ENCODE assay signal across 8 mouse cellular contexts in genomic region chr11:109651566-109652024, GRCm38 (mm10). TPM values are rescaled to one million over a fixed set of nuclear protein-coding genes. Genes with fewer than 3 reads are reported as not detected.
DNase-seq lines count a peak whose midpoint lies in the region; ATAC-seq and TF ChIP-seq lines count a peak whose summit lies in the region.

No protein-coding gene starts in this region.

- no peaks in the 10 kb centered on the region for H3K9me3 ChIP-seq in hindbrain, embryonic 14.5 days (ENCODE audit: control insufficient read depth, low read length)
- no peaks in the 10 kb centered on the region for H3K9me3 ChIP-seq in neural tube, embryonic 11.5 days (ENCODE audit: control insufficient read depth, low read length)

- H3K4me3 ChIP-seq in gastrocnemius, adult 2 months, result peak overlapping the region; percentile 97
- H3K4me3 ChIP-seq in hindbrain, embryonic 14.5 days (replicated peaks; ENCODE audit: low read length), result peak overlapping the region; percentile 96
- peak overlapping the region; percentile 95 for H3K4me3 ChIP-seq in liver, adult 2 months (ENCODE audit: insufficient read depth, low read depth, low read length)
- peak overlapping the region; percentile 98 for H3K4me3 ChIP-seq in neural tube, embryonic 11.5 days (ENCODE audit: low read depth, low read length)

- peaks cover 30% of the 10 kb centered on the region for H3K36me3 ChIP-seq in hindbrain, embryonic 14.5 days (replicated peaks; ENCODE audit: control insufficient read depth, insufficient read depth)
- H3K36me3 ChIP-seq in liver, adult 2 months (ENCODE audit: control insufficient read depth, insufficient read depth, low read length), result peaks cover 21% of the 10 kb centered on the region
- H3K36me3 ChIP-seq in neural tube, embryonic 11.5 days (ENCODE audit: control insufficient read depth, insufficient read depth, low read length), result peaks cover 4% of the 10 kb centered on the region; the same call in 1 of the 2 replicates

- H3K79me2 ChIP-seq in liver, adult 2 months (ENCODE audit: control insufficient read depth, insufficient read depth, low read length), result peaks cover 28% of the 10 kb centered on the region

- H3K27ac ChIP-seq in gastrocnemius, adult 2 months, result peak overlapping the region; percentile 97
- peak overlapping the region; percentile 97 for H3K27ac ChIP-seq in hindbrain, embryonic 14.5 days
- peak overlapping the region; percentile 98 for H3K27ac ChIP-seq in liver, adult 2 months (replicated peaks; ENCODE audit: insufficient read depth, low read depth, low read length)
- peak overlapping the region; percentile 94 for H3K27ac ChIP-seq in neural tube, embryonic 11.5 days (ENCODE audit: low read depth, low read length)

- TF ChIP-seq CTCF in gastrocnemius, adult 2 months (IDR thresholded peaks at IDR 0.05), result no peak
- no peak for TF ChIP-seq CTCF in liver, adult 2 months (IDR thresholded peaks at IDR 0.05; ENCODE audit: low read depth, low read length)

- no peak for TF ChIP-seq POLR2A in liver, adult 2 months (IDR thresholded peaks at IDR 0.05; ENCODE audit: extremely low read depth, insufficient read depth, low read length)

- intact Hi-C loops in gastrocnemius, adult 2 months (cut with DNase I), result no loop called here

- ATAC-seq in erythroblast, adult 5-6 weeks (replicated peaks; ENCODE audit: low FRiP score, poor library complexity, severe bottlenecking), result peak; percentile 30
- no peak for ATAC-seq in hindbrain, embryonic 14.5 days (ENCODE audit: low FRiP score)
- no peak for ATAC-seq in neural tube, embryonic 11.5 days (ENCODE audit: insufficient read depth, low FRiP score, low TSS enrichment)

- peak; percentile 31 for DNase-seq in gastrocnemius, adult 2 months
- DNase-seq in gastrocnemius, adult 18-20 months (ENCODE audit: low spot score), result no peak
- DNase-seq in adrenal gland, postnatal 14 days, result peak; percentile 74
- DNase-seq in hindbrain, embryonic 14.5 days (ENCODE audit: low spot score), result no peak
- peak; percentile 42 for DNase-seq in liver, adult 2 months (ENCODE audit: extremely low read depth, low read depth, low spot score)
- DNase-seq in neural tube, embryonic 11.5 days (ENCODE audit: low spot score), result no peak
- no peak for DNase-seq in frontal cortex, postnatal 36 days (ENCODE audit: low spot score in 2 of 2)

- under 1% methylated on average over 21 of the region's 21 CpGs for WGBS in hindbrain, embryonic 14.5 days
- WGBS in liver, adult 2 months, result under 1% methylated on average over 21 of the region's 21 CpGs
- WGBS in neural tube, embryonic 11.5 days, result under 1% methylated on average over 21 of the region's 21 CpGs

- H3K9ac ChIP-seq in hindbrain, embryonic 14.5 days, result peak overlapping the region; percentile 96
- peak overlapping the region; percentile 99 for H3K9ac ChIP-seq in liver, adult 2 months (ENCODE audit: low read depth, low read length)
- peak overlapping the region; percentile 96 for H3K9ac ChIP-seq in neural tube, embryonic 11.5 days (ENCODE audit: low read length)

- H3K4me2 ChIP-seq in hindbrain, embryonic 14.5 days (replicated peaks), result peak overlapping the region; percentile 86
- peak overlapping the region; percentile 82 for H3K4me2 ChIP-seq in neural tube, embryonic 11.5 days (ENCODE audit: low read depth)

- H3K4me1 ChIP-seq in hindbrain, embryonic 14.5 days (replicated peaks; ENCODE audit: control insufficient read depth, insufficient read depth, low read length), result peaks cover 35% of the 10 kb centered on the region
- peaks cover 23% of the 10 kb centered on the region for H3K4me1 ChIP-seq in liver, adult 2 months (ENCODE audit: control insufficient read depth, insufficient read depth, low read length)
- H3K4me1 ChIP-seq in neural tube, embryonic 11.5 days (ENCODE audit: control insufficient read depth, insufficient read depth, low read length), result peaks cover 16% of the 10 kb centered on the region

- no peaks in the 10 kb centered on the region for H3K27me3 ChIP-seq in hindbrain, embryonic 14.5 days (ENCODE audit: control insufficient read depth, insufficient read depth, low read length)
- no peaks in the 10 kb centered on the region for H3K27me3 ChIP-seq in liver, adult 2 months (ENCODE audit: control insufficient read depth, insufficient read depth, low read length)
- H3K27me3 ChIP-seq in neural tube, embryonic 11.5 days (ENCODE audit: control insufficient read depth, insufficient read depth, low read length), result no peaks in the 10 kb centered on the region

RNA-seq across cellular contexts. Expression of gene Prkar1a, which starts 2.4 kb away (rescaled TPM):
- total RNA-seq in gastrocnemius, adult 2 months (2021), result 100 to 1,000 TPM in 1 of 2 experiments, 10 to 100 TPM in 1; 98.9 to 117 TPM
- total RNA-seq in gastrocnemius, adult 18-20 months (2021), result 100 to 1,000 TPM in 1 of 2 experiments, 10 to 100 TPM in 1; 96.1 to 120 TPM
- total RNA-seq in adrenal gland, postnatal 14 days (2021), result 346 and 353 TPM in 2 replicates
- total RNA-seq in erythroblast, adult 5-6 weeks (2015; ENCODE audit: low replicate concordance), result 30.0 and 33.6 TPM in 2 replicates
- 20.4 and 23.6 TPM in 2 replicates for total RNA-seq in erythroblast, adult 5-6 weeks (2017; ENCODE audit: low replicate concordance)
- polyA plus RNA-seq in hindbrain, embryonic 14.5 days (2014; fragmentation: Nextera tagmentation; extraction: Ambion mirVana), result 515 and 597 TPM in 2 replicates
- 47.2 and 56.4 TPM in 2 replicates for total RNA-seq in liver, adult 2 months (2014; rRNA removed)
- 51.1 and 59.9 TPM in 2 replicates for polyA plus RNA-seq in liver, adult 2 months (2012; rRNA removed)
- 442 and 461 TPM in 2 replicates for polyA plus RNA-seq in neural tube, embryonic 11.5 days (2014; fragmentation: Nextera tagmentation; extraction: Ambion mirVana)

RNA-seq across cellular contexts. Expression of gene Wipi1, which starts 39.8 kb away (rescaled TPM):
- total RNA-seq in gastrocnemius, adult 2 months (2021), result 10 to 100 TPM; 53.0 to 60.8 TPM
- total RNA-seq in gastrocnemius, adult 18-20 months (2021), result 10 to 100 TPM; 57.7 to 78.8 TPM
- total RNA-seq in adrenal gland, postnatal 14 days (2021), result 31.9 and 40.0 TPM in 2 replicates
- total RNA-seq in erythroblast, adult 5-6 weeks (2015; ENCODE audit: low replicate concordance), result 20.1 and 24.0 TPM in 2 replicates
- total RNA-seq in erythroblast, adult 5-6 weeks (2017; ENCODE audit: low replicate concordance), result 21.0 and 25.6 TPM in 2 replicates
- polyA plus RNA-seq in hindbrain, embryonic 14.5 days (2014; fragmentation: Nextera tagmentation; extraction: Ambion mirVana), result 10.4 and 13.2 TPM in 2 replicates
- total RNA-seq in liver, adult 2 months (2014; rRNA removed), result 8.5 and 8.8 TPM in 2 replicates
- polyA plus RNA-seq in liver, adult 2 months (2012; rRNA removed), result 6.4 and 7.3 TPM in 2 replicates
- 11.4 and 12.2 TPM in 2 replicates for polyA plus RNA-seq in neural tube, embryonic 11.5 days (2014; fragmentation: Nextera tagmentation; extraction: Ambion mirVana)

Comparison
In these comparisons a context has a peak if more than half of its experiments do, and no peak if none do; other contexts are left out.
1. DNase-seq: peak in gastrocnemius, adult 2 months (single experiment), adrenal gland, postnatal 14 days (single experiment) and liver, adult 2 months (single experiment); none in gastrocnemius, adult 18-20 months (single experiment), hindbrain, embryonic 14.5 days (single experiment), neural tube, embryonic 11.5 days (single experiment) and frontal cortex, postnatal 36 days (0 of 2).
2. Peak in every context shown above with its lines, with median percentiles within 50 percentile points of each other: H3K27ac ChIP-seq, H3K4me3 ChIP-seq and H3K9ac ChIP-seq.